8 mouse cellular contexts compared by ENCODE assay signal in the genomic region with DNA sequence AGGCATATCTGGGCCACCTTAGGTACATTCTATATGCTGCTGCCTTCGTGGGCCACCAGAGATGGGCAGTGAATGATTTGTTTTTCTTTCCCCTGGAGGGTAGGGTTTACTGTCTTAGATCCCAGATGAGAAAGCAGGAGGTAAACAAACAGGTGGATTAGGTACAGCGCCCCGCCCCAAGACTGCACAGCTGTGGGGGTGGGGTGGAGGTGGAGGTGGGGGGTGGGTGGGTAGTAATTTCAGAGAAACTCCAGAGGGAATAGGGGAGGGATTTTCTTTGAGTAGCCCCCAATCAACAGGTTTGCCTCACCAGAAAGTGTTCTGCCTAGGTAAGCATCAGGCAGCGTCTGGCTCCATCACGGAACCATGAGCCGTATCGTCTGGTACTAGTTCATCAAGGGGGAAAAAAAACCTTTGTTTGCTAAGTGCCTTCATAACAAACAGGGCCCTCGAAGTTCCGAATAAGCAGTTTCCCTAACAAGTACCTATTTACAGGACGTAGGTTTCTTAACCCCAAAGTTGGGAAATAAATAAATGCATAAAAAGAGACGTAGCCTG. TPM values are rescaled to one million over a fixed set of nuclear protein-coding genes. Genes with fewer than 3 reads are reported as not detected.
DNase-seq lines count a peak whose midpoint lies in the region; ATAC-seq and TF ChIP-seq lines count a peak whose summit lies in the region.

No protein-coding gene starts in this region.

- peak overlapping the region; percentile 83 for H3K4me3 ChIP-seq in C2C12 (ENCODE audit: insufficient read depth, poor library complexity, severe bottlenecking)
- H3K4me3 ChIP-seq in hindbrain, embryonic 13.5 days, result peak overlapping the region; percentile 84
- peak overlapping the region; percentile 60; the same call in 1 of the 2 replicates for H3K4me3 ChIP-seq in liver, embryonic 16.5 days (ENCODE audit: low read depth, low read length)

- 13% methylated on average over 11 of the region's 11 CpGs for WGBS in hindbrain, embryonic 13.5 days
- 28% methylated on average over 11 of the region's 11 CpGs for WGBS in liver, embryonic 16.5 days (ENCODE audit: insufficient replicate concordance)

- peaks cover 3% of the 10 kb centered on the region for H3K36me3 ChIP-seq in C2C12 (ENCODE audit: control insufficient read depth, insufficient read depth)
- no peaks in the 10 kb centered on the region for H3K36me3 ChIP-seq in hindbrain, embryonic 13.5 days
- no peaks in the 10 kb centered on the region for H3K36me3 ChIP-seq in liver, embryonic 16.5 days (ENCODE audit: control insufficient read depth, insufficient read depth)

- H3ac ChIP-seq in C2C12 (ENCODE audit: control insufficient read depth, insufficient read length, low read depth), result no peak overlapping the region

- peak overlapping the region; percentile 93 for H3K9ac ChIP-seq in hindbrain, embryonic 13.5 days
- no peak overlapping the region for H3K9ac ChIP-seq in liver, embryonic 16.5 days (ENCODE audit: low read depth, low read length)

- peaks cover 50% of the 10 kb centered on the region for H3K79me2 ChIP-seq in C2C12 (ENCODE audit: control insufficient read depth, insufficient read depth)

- ATAC-seq in hindbrain, embryonic 13.5 days (ENCODE audit: low FRiP score), result peak; percentile 27; the same call in 1 of the 2 replicates
- ATAC-seq in liver, embryonic 16.5 days (ENCODE audit: low read depth), result no peak

- peaks cover 21% of the 10 kb centered on the region for H3K4me1 ChIP-seq in hindbrain, embryonic 13.5 days (replicated peaks)
- peaks cover 3% of the 10 kb centered on the region for H3K4me1 ChIP-seq in liver, embryonic 16.5 days (ENCODE audit: control insufficient read depth, low read depth, low read length)

- no peak overlapping the region for H3K27ac ChIP-seq in hindbrain, embryonic 13.5 days
- H3K27ac ChIP-seq in liver, embryonic 16.5 days (ENCODE audit: low read length), result no peak overlapping the region

- H3K27me3 ChIP-seq in C2C12 (ENCODE audit: control insufficient read depth, insufficient read depth, insufficient read length), result no peaks in the 10 kb centered on the region
- H3K27me3 ChIP-seq in hindbrain, embryonic 13.5 days, result peaks cover 15% of the 10 kb centered on the region
- H3K27me3 ChIP-seq in liver, embryonic 16.5 days (ENCODE audit: control insufficient read depth, insufficient read depth, low read depth, low read length), result peaks cover 28% of the 10 kb centered on the region

- peaks cover 23% of the 10 kb centered on the region for H3K79me3 ChIP-seq in C2C12 (ENCODE audit: low read depth)

- no peak for TF ChIP-seq CTCF in C2C12 (IDR thresholded peaks at IDR 0.05; ENCODE audit: control insufficient read depth, insufficient read depth, insufficient read length)

- DNase-seq in cerebellum, adult 8-10 months, result peak; percentile 9
- DNase-seq in cerebellum, adult 9-11 months, result no peak
- DNase-seq in layer of hippocampus, adult 9-11 months, result no peak
- DNase-seq in gastrocnemius, adult 18-20 months (ENCODE audit: low spot score), result no peak
- no peak for DNase-seq in gastrocnemius, postnatal 4 days (ENCODE audit: low spot score in 2 of 2)

- H3K9me3 ChIP-seq in hindbrain, embryonic 13.5 days, result no peaks in the 10 kb centered on the region
- no peaks in the 10 kb centered on the region for H3K9me3 ChIP-seq in liver, embryonic 16.5 days (replicated peaks; ENCODE audit: control insufficient read depth, low read length)

- H3K4me2 ChIP-seq in hindbrain, embryonic 13.5 days, result peak overlapping the region; percentile 94
- peak overlapping the region; percentile 74; the same call in 1 of the 2 replicates for H3K4me2 ChIP-seq in liver, embryonic 16.5 days (ENCODE audit: low read depth, low read length)

TF ChIP-seq in C2C12, 6 proteins besides CTCF, POLR2A, EP300 and RAD21:
- TF ChIP-seq CEBPB (IDR thresholded peaks at IDR 0.05; ENCODE audit: low read depth), result no peak
- TF ChIP-seq USF1 (IDR thresholded peaks at IDR 0.05; ENCODE audit: low read depth), result no peak
- no peak for TF ChIP-seq FOSL1 (IDR thresholded peaks at IDR 0.05; ENCODE audit: insufficient read depth, low read length, poor library complexity, severe bottlenecking)
- no peak for TF ChIP-seq MYOD1 (IDR thresholded peaks at IDR 0.05; ENCODE audit: control insufficient read depth, insufficient read length, low read depth)
- no peak for TF ChIP-seq MYOG (IDR thresholded peaks at IDR 0.05; ENCODE audit: control insufficient read depth, extremely low read depth, insufficient read length)
- no peak for TF ChIP-seq MAX (IDR thresholded peaks at IDR 0.05)

RNA-seq across cellular contexts. Expression of a gene that starts 1.1 kb away (rescaled TPM):
- 32.8 TPM for polyA plus RNA-seq in C2C12 (2012; fragmentation: generic; extraction: Trizol)
- 7.7 and 9.7 TPM in 2 replicates for polyA plus RNA-seq in hindbrain, embryonic 13.5 days (2015; fragmentation: Nextera tagmentation; extraction: Ambion mirVana)
- polyA plus RNA-seq in liver, embryonic 16.5 days (2015; fragmentation: Nextera tagmentation; extraction: Ambion mirVana), result 7.4 and 10.1 TPM in 2 replicates
- 100 to 1,000 TPM; 171 to 293 TPM for total RNA-seq in gastrocnemius, adult 18-20 months (2021)
- 100 to 1,000 TPM; 101 to 102 TPM for total RNA-seq in gastrocnemius, postnatal 4 days (2021)
